Mouse (Mus musculus): ENCODE results near the gene Osmr. TPM values are rescaled to one million over a fixed set of nuclear protein-coding genes. Genes with fewer than 3 reads are reported as not detected.

The Osmr gene
- polyA plus RNA-seq, 1 experiment from 2014 or later = 4.6 TPM

GRCm38 (mm10) chr15:6873154-6873806, 1.5 kb downstream of the Osmr start:
- Histone ChIP-seq H3K4me3 (ENCODE audit: low read length) (peak overlapping the region; percentile 71), H3K27ac (ENCODE audit: low read length) (peak overlapping the region; percentile 69), H3K4me2 (ENCODE audit: low read depth, low read length) (peak overlapping the region; percentile 95), H3K9me3 (replicated peaks; ENCODE audit: control insufficient read depth, low read length) (no peaks in the 10 kb centered on the region), H3K36me3 (ENCODE audit: control insufficient read depth, insufficient read depth) (no peaks in the 10 kb centered on the region), H3K27me3 (ENCODE audit: control insufficient read depth, insufficient read depth, low read length) (no peaks in the 10 kb centered on the region), H3K4me1 (ENCODE audit: control insufficient read depth, insufficient read depth, low read length) (peaks cover 6% of the 10 kb centered on the region), H3K9ac (ENCODE audit: low read length) (peak overlapping the region; percentile 84)
- ATAC-seq (replicated peaks; ENCODE audit: extremely low read depth, insufficient read depth, low FRiP score) = 0 out of 2 replicates have a peak, but pooled peaks have one; percentile 10
- WGBS = 26% methylated on average over 17 of the region's 17 CpGs

- H3K4me1 ChIP-seq (ENCODE audit: control insufficient read depth, insufficient read depth, low read length) = peaks cover 6% of the 10 kb centered on the region
- H3K4me3 ChIP-seq (ENCODE audit: low read length) = no peak overlapping the region
- H3K9me3 ChIP-seq (replicated peaks; ENCODE audit: control insufficient read depth, low read length) = no peaks in the 10 kb centered on the region
- H3K9ac ChIP-seq (ENCODE audit: low read length) = no peak overlapping the region
- no peaks in the 10 kb centered on the region for H3K36me3 ChIP-seq (ENCODE audit: control insufficient read depth, insufficient read depth)
- peak overlapping the region; percentile 22; the same call in 1 of the 2 replicates for H3K4me2 ChIP-seq (ENCODE audit: low read depth, low read length)
- WGBS = 48% methylated on average over 11 of the region's 11 CpGs
- no peak for ATAC-seq (replicated peaks; ENCODE audit: extremely low read depth, insufficient read depth, low FRiP score)
- H3K27me3 ChIP-seq (ENCODE audit: control insufficient read depth, insufficient read depth, low read length) = no peaks in the 10 kb centered on the region
- H3K27ac ChIP-seq (ENCODE audit: low read length) = no peak overlapping the region
Observed at GRCm38 (mm10) chr15:6871621-6872359, 3.0 kb downstream of the Osmr start.

- ATAC-seq (replicated peaks; ENCODE audit: extremely low read depth, insufficient read depth, low FRiP score) = no peak
- no peak overlapping the region for H3K9ac ChIP-seq (ENCODE audit: low read length)
- H3K27ac ChIP-seq (ENCODE audit: low read length) = no peak overlapping the region
- WGBS = 74% methylated on average over 6 of the region's 6 CpGs
- no peaks in the 10 kb centered on the region for H3K36me3 ChIP-seq (ENCODE audit: control insufficient read depth, insufficient read depth)
- no peaks in the 10 kb centered on the region for H3K27me3 ChIP-seq (ENCODE audit: control insufficient read depth, insufficient read depth, low read length)
- no peaks in the 10 kb centered on the region for H3K9me3 ChIP-seq (replicated peaks; ENCODE audit: control insufficient read depth, low read length)
- no peak overlapping the region for H3K4me3 ChIP-seq (ENCODE audit: low read length)
- H3K4me1 ChIP-seq (ENCODE audit: control insufficient read depth, insufficient read depth, low read length) = peaks cover 8% of the 10 kb centered on the region
- no peak overlapping the region for H3K4me2 ChIP-seq (ENCODE audit: low read depth, low read length)
Observed at GRCm38 (mm10) chr15:6866888-6867287, 7.9 kb downstream of the Osmr start.

DNA sequence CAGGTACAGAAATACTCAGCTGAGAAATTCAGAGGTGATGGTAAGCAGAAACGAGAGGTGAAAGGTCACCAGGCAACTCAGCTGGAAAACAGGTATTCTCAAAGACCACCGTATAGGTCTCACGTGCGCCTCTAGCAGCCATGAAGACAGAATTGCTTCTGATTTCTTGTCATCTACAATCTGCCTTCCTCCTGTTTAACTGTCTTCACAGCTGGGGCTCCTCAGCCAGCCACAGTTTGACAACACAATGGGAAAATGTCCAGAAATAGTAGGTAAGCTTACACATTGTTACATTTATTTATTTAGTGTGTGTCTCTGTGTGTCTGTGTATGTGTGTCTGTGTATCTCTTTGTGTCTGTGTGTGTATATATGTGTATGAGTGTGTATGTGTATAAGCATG, 12.6 kb downstream of the Osmr start:
- H3K4me2 ChIP-seq (ENCODE audit: low read depth, low read length) = peak overlapping the region; percentile 57
- no peaks in the 10 kb centered on the region for H3K36me3 ChIP-seq (ENCODE audit: control insufficient read depth, insufficient read depth)
- H3K9me3 ChIP-seq (replicated peaks; ENCODE audit: control insufficient read depth, low read length) = no peaks in the 10 kb centered on the region
- ATAC-seq (replicated peaks; ENCODE audit: extremely low read depth, insufficient read depth, low FRiP score) = 0 out of 2 replicates have a peak, but pooled peaks have one; percentile 6
- H3K4me1 ChIP-seq (ENCODE audit: control insufficient read depth, insufficient read depth, low read length) = peaks cover 11% of the 10 kb centered on the region
- peak overlapping the region; percentile 62 for H3K9ac ChIP-seq (ENCODE audit: low read length)
- no peaks in the 10 kb centered on the region for H3K27me3 ChIP-seq (ENCODE audit: control insufficient read depth, insufficient read depth, low read length)
- 56% methylated on average over 4 of the region's 4 CpGs for WGBS
- H3K27ac ChIP-seq (ENCODE audit: low read length) = peak overlapping the region; percentile 97
- peak overlapping the region; percentile 38 for H3K4me3 ChIP-seq (ENCODE audit: low read length)

- Histone ChIP-seq H3K36me3 (ENCODE audit: control insufficient read depth, insufficient read depth) (no peaks in the 10 kb centered on the region), H3K4me2 (ENCODE audit: low read depth, low read length) (peak overlapping the region; percentile 57), H3K27ac (ENCODE audit: low read length) (peak overlapping the region; percentile 97), H3K4me3 (ENCODE audit: low read length) (peak overlapping the region; percentile 38), H3K27me3 (ENCODE audit: control insufficient read depth, insufficient read depth, low read length) (no peaks in the 10 kb centered on the region), H3K9ac (ENCODE audit: low read length) (peak overlapping the region; percentile 62), H3K9me3 (replicated peaks; ENCODE audit: control insufficient read depth, low read length) (no peaks in the 10 kb centered on the region), H3K4me1 (ENCODE audit: control insufficient read depth, insufficient read depth, low read length) (peaks cover 11% of the 10 kb centered on the region)
- WGBS = 22% methylated on average over 7 of the region's 7 CpGs
- ATAC-seq (replicated peaks; ENCODE audit: extremely low read depth, insufficient read depth, low FRiP score) = peak; percentile 94
Observed at GRCm38 (mm10) chr15:6861617-6862016, 13.2 kb downstream of the Osmr start.

DNA sequence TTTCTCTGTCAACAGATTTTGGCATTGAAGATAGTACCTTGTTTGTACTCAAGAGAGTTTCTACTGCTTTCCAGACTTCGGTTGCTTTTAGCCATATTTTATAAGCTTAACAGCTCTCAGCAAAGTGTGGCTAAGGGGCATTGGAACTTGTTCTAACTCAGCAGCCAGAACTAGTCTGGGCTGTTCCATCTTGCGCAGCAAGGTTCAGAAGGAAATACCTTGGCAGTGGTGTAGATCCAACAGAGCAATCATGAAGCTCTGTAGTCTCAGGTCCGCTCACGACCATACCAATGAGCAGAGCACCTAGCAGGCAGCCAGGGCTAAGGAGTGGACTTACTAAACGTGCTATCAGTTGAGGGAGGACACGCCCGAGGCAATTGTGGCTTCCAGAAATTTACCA, 15.0 kb downstream of the Osmr start:
- no peaks in the 10 kb centered on the region for H3K36me3 ChIP-seq (ENCODE audit: control insufficient read depth, insufficient read depth)
- H3K4me2 ChIP-seq (ENCODE audit: low read depth, low read length) = no peak overlapping the region
- ATAC-seq (replicated peaks; ENCODE audit: extremely low read depth, insufficient read depth, low FRiP score) = no peak
- H3K27me3 ChIP-seq (ENCODE audit: control insufficient read depth, insufficient read depth, low read length) = no peaks in the 10 kb centered on the region
- peaks cover 11% of the 10 kb centered on the region for H3K4me1 ChIP-seq (ENCODE audit: control insufficient read depth, insufficient read depth, low read length)
- 85% methylated on average over 7 of the region's 7 CpGs for WGBS
- H3K9me3 ChIP-seq (replicated peaks; ENCODE audit: control insufficient read depth, low read length) = no peaks in the 10 kb centered on the region
- no peak overlapping the region for H3K9ac ChIP-seq (ENCODE audit: low read length)
- no peak overlapping the region for H3K27ac ChIP-seq (ENCODE audit: low read length)
- no peak overlapping the region for H3K4me3 ChIP-seq (ENCODE audit: low read length)

- 77% methylated on average over 4 of the region's 4 CpGs for WGBS
- H3K27ac ChIP-seq (ENCODE audit: low read length) = no peak overlapping the region
- no peak overlapping the region for H3K4me3 ChIP-seq (ENCODE audit: low read length)
- no peaks in the 10 kb centered on the region for H3K36me3 ChIP-seq (ENCODE audit: control insufficient read depth, insufficient read depth)
- H3K9ac ChIP-seq (ENCODE audit: low read length) = no peak overlapping the region
- H3K9me3 ChIP-seq (replicated peaks; ENCODE audit: control insufficient read depth, low read length) = no peaks in the 10 kb centered on the region
- peaks cover 6% of the 10 kb centered on the region; the same call in 1 of the 2 replicates for H3K4me1 ChIP-seq (ENCODE audit: control insufficient read depth, insufficient read depth, low read length)
- H3K27me3 ChIP-seq (ENCODE audit: control insufficient read depth, insufficient read depth, low read length) = no peaks in the 10 kb centered on the region
- ATAC-seq (replicated peaks; ENCODE audit: extremely low read depth, insufficient read depth, low FRiP score) = no peak
- H3K4me2 ChIP-seq (ENCODE audit: low read depth, low read length) = no peak overlapping the region
Observed at GRCm38 (mm10) chr15:6858871-6859270, 15.9 kb downstream of the Osmr start.

GRCm38 (mm10) chr15:6857270-6857905, 17.4 kb downstream of the Osmr start:
- ATAC-seq (replicated peaks; ENCODE audit: extremely low read depth, insufficient read depth, low FRiP score) = no peak
- Histone ChIP-seq H3K4me3 (ENCODE audit: low read length) (no peak overlapping the region), H3K9me3 (replicated peaks; ENCODE audit: control insufficient read depth, low read length) (no peaks in the 10 kb centered on the region), H3K27ac (ENCODE audit: low read length) (no peak overlapping the region), H3K9ac (ENCODE audit: low read length) (no peak overlapping the region), H3K36me3 (ENCODE audit: control insufficient read depth, insufficient read depth) (no peaks in the 10 kb centered on the region), H3K4me1 (ENCODE audit: control insufficient read depth, insufficient read depth, low read length) (peaks cover 3% of the 10 kb centered on the region; the same call in 1 of the 2 replicates), H3K4me2 (ENCODE audit: low read depth, low read length) (no peak overlapping the region), H3K27me3 (ENCODE audit: control insufficient read depth, insufficient read depth, low read length) (no peaks in the 10 kb centered on the region)
- WGBS = 87% methylated on average over 9 of the region's 9 CpGs

DNA sequence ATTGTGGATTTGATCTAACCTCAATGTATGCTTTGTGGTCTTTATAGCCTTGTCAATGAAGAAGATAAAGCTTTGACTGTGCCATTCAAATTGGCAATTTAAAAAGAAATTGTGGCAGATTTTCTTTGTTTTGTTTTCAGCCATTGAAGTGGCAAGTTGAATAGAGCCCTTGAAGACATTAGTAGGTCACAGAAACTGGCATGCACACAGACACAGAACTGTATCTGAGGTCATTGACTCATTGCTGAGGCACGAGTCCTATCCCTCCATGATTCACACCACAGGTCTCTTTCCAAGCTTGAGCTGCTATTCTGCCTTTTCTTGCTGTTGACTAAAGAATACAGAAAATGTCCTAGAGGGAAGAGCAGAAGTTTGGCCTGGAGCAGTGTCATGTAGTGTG, 24.9 kb downstream of the Osmr start:
- H3K36me3 ChIP-seq (ENCODE audit: control insufficient read depth, insufficient read depth) = no peaks in the 10 kb centered on the region
- WGBS = 69% methylated on average over 1 of the region's 1 CpGs
- H3K4me1 ChIP-seq (ENCODE audit: control insufficient read depth, insufficient read depth, low read length) = no peaks in the 10 kb centered on the region
- no peak overlapping the region for H3K4me3 ChIP-seq (ENCODE audit: low read length)
- no peak overlapping the region for H3K9ac ChIP-seq (ENCODE audit: low read length)
- H3K27ac ChIP-seq (ENCODE audit: low read length) = no peak overlapping the region
- ATAC-seq (replicated peaks; ENCODE audit: extremely low read depth, insufficient read depth, low FRiP score) = no peak
- H3K4me2 ChIP-seq (ENCODE audit: low read depth, low read length) = no peak overlapping the region
- no peaks in the 10 kb centered on the region for H3K27me3 ChIP-seq (ENCODE audit: control insufficient read depth, insufficient read depth, low read length)
- no peaks in the 10 kb centered on the region for H3K9me3 ChIP-seq (replicated peaks; ENCODE audit: control insufficient read depth, low read length)

Data from heart, embryonic 16.5 days (tissue).